Mouse (Mus musculus) limb, embryonic 15.5 days (tissue): ENCODE results near the gene Slc16a10. TPM values are rescaled to one million over a fixed set of nuclear protein-coding genes. Genes with fewer than 3 reads are reported as not detected.

ENCODE experiments used
- ATAC-seq: fragments of 200-750 bp; cut with Nextera tagmentation; 2 replicates; pipeline ENCODE4 v1.8.0; 2017; ENCODE audit warnings: low read depth, moderate TSS enrichment; ENCODE audit not compliant: insufficient number of reproducible peaks, low FRiP score, low TSS enrichment
- H3K27ac ChIP-seq: fragments of 300-500 bp; sonication (generic); 2 replicates; pipeline ENCODE4 v1.5.1; 2015; ENCODE audit warnings: moderate library complexity, mild to moderate bottlenecking, inconsistent platforms
- H3K27me3 ChIP-seq: fragments of 300-500 bp; sonication (generic); 2 replicates; pipeline ENCODE4 v1.6.1; 2015; ENCODE audit warnings: inconsistent platforms
- H3K36me3 ChIP-seq: fragments of 300-500 bp; sonication (generic); 2 replicates; pipeline ENCODE4 v1.6.1; 2015; ENCODE audit warnings: inconsistent platforms
- H3K4me1 ChIP-seq: fragments of 300-500 bp; sonication (generic); 2 replicates; pipeline ENCODE4 v1.6.1; 2015; ENCODE audit warnings: inconsistent platforms
- H3K4me2 ChIP-seq: fragments of 300-500 bp; sonication (generic); 2 replicates; pipeline ENCODE4 v1.6.1; 2015; ENCODE audit warnings: mild to moderate bottlenecking, inconsistent platforms
- H3K4me3 ChIP-seq: fragments of 300-500 bp; sonication (generic); 2 replicates; pipeline ENCODE4 v1.5.1; 2015; ENCODE audit warnings: mild to moderate bottlenecking, inconsistent platforms
- H3K9ac ChIP-seq: fragments of 300-500 bp; sonication (generic); 2 replicates; pipeline ENCODE4 v1.6.1; 2015; ENCODE audit warnings: inconsistent platforms
- H3K9me3 ChIP-seq: fragments of 300-500 bp; sonication (generic); 2 replicates; pipeline ENCODE4 v1.6.1; 2016; ENCODE audit warnings: inconsistent platforms
- WGBS: fragments of 180-500 bp; shearing (Covaris S2); methylation state at CpG from one replicate; pipeline ENCODE4 v1.1.7; 2015; 5-methylcytosine and 5-hydroxymethylcytosine counted together
- polyA plus RNA-seq: library from polyadenylated mRNA; unstranded; fragments of >200 nt; fragmentation: Nextera tagmentation; extraction: Ambion mirVana; gene quantifications from 2 replicates; pipeline ENCODE4 v1.2.1, GENCODE M21; 2015

Gene Slc16a10
- polyA plus RNA-seq, 1 experiment from 2014 or later: 7.3 TPM

DNA sequence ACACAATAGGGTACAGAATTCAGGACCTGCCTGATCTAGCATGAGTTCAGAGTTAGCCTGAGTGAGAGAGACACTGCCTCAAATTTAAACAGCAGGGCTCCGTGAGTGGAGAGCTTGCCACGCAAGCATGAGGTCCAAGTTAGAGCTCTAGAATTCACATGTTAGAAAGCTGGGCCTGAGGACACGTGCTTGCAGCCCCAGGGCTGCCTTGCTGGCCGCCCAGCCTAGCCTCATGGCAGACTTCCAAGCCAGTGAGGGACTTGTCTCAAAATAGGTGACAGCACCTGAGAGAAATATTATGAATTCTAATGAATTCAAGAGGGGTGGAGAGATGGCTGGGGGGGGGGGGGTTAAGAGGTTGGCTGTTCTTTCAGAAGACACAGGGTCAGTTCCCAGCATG is 134.1 kb downstream of the Slc16a10 start:
- Histone ChIP-seq H3K9ac (no peak overlapping the region), H3K36me3 (no peaks in the 10 kb centered on the region), H3K27me3 (no peaks in the 10 kb centered on the region), H3K4me1 (peaks cover 10% of the 10 kb centered on the region; the same call in 1 of the 2 replicates), H3K9me3 (no peaks in the 10 kb centered on the region), H3K4me3 (no peak overlapping the region), H3K27ac (no peak overlapping the region), H3K4me2 (no peak overlapping the region)
- WGBS: 76% methylated on average over 4 of the region's 4 CpGs
- no peak for ATAC-seq

DNA sequence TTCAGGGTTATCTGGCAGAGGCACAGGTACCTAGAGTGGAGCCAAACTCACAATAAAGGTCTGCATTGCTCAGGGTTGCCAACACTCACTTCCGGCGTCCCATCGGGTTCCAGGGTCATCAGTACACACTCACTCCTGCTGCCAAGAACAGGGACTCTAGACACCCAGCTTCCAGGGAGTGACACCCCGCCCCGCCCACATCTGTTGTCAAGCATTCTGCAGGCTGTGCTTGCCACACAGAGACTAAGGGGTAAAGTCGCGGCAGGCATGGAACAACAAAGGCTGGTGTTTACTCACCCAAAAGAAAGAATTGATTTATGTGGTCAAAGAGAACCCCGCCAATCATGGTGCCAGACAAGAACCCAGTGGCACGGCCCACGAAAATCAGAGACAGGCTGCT is 135.1 kb downstream of the Slc16a10 start:
- Histone ChIP-seq H3K27me3 (no peaks in the 10 kb centered on the region), H3K4me1 (peaks cover 10% of the 10 kb centered on the region; the same call in 1 of the 2 replicates), H3K9ac (no peak overlapping the region), H3K27ac (no peak overlapping the region), H3K36me3 (no peaks in the 10 kb centered on the region), H3K4me3 (no peak overlapping the region), H3K4me2 (no peak overlapping the region), H3K9me3 (no peaks in the 10 kb centered on the region)
- 74% methylated on average over 10 of the region's 10 CpGs for WGBS
- ATAC-seq: no peak

- Histone ChIP-seq H3K27ac (no peak overlapping the region), H3K4me2 (no peak overlapping the region), H3K36me3 (no peaks in the 10 kb centered on the region), H3K4me1 (peaks cover 10% of the 10 kb centered on the region; the same call in 1 of the 2 replicates), H3K9me3 (no peaks in the 10 kb centered on the region), H3K4me3 (no peak overlapping the region), H3K9ac (no peak overlapping the region), H3K27me3 (no peaks in the 10 kb centered on the region)
- 89% methylated on average over 2 of the region's 2 CpGs for WGBS
- no peak for ATAC-seq
Observed at GRCm38 (mm10) chr10:40000746-40001145, 141.3 kb downstream of the Slc16a10 start.

GRCm38 (mm10) chr10:39991155-39991554 is 150.9 kb downstream of the Slc16a10 start:
- H3K27ac ChIP-seq: no peak overlapping the region
- H3K4me2 ChIP-seq: no peak overlapping the region
- no peaks in the 10 kb centered on the region for H3K27me3 ChIP-seq
- no peaks in the 10 kb centered on the region for H3K4me1 ChIP-seq
- no peak overlapping the region for H3K4me3 ChIP-seq
- no peaks in the 10 kb centered on the region for H3K36me3 ChIP-seq
- no peak for ATAC-seq
- 70% methylated on average over 4 of the region's 4 CpGs for WGBS
- no peak overlapping the region for H3K9ac ChIP-seq
- no peaks in the 10 kb centered on the region for H3K9me3 ChIP-seq

GRCm38 (mm10) chr10:39986466-39986865 is 155.6 kb downstream of the Slc16a10 start, which contains the start of gene Mfsd4b5:
TSS of gene Mfsd4b5 (minus strand) at chr10:39986646.
- Histone ChIP-seq H3K36me3 (no peaks in the 10 kb centered on the region), H3K4me1 (no peaks in the 10 kb centered on the region), H3K27ac (no peak within 1 kb of the TSS), H3K9me3 (no peaks in the 10 kb centered on the region), H3K9ac (no peak within 1 kb of the TSS), H3K27me3 (no peaks in the 10 kb centered on the region), H3K4me3 (no peak within 1 kb of the TSS), H3K4me2 (no peak within 1 kb of the TSS)
- ATAC-seq: no peak
- 90% methylated on average over 12 of the region's 12 CpGs for WGBS

Other genes with a start within 250 kb of the Slc16a10 start
- gene Mfsd4b4, start 243.0 kb downstream of the Slc16a10 start, polyA plus RNA-seq: 4.1 and 4.6 TPM in 2 replicates
- gene Mfsd4b2, start 215.3 kb downstream of the Slc16a10 start, polyA plus RNA-seq: not detected in 2 replicates
- 0.70 and 0.89 TPM in 2 replicates for gene Mfsd4b3, start 182.1 kb downstream of the Slc16a10 start, polyA plus RNA-seq
- 0.09 and 0.10 TPM in 2 replicates for gene Mfsd4b5, start 155.6 kb downstream of the Slc16a10 start, polyA plus RNA-seq
- gene Mfsd4b1, start 117.0 kb downstream of the Slc16a10 start, polyA plus RNA-seq: 0.32 and 0.67 TPM in 2 replicates
- 50.8 and 51.5 TPM in 2 replicates for gene Rpf2, start 104.8 kb upstream of the Slc16a10 start, polyA plus RNA-seq
- gene Gtf3c6, start 115.8 kb upstream of the Slc16a10 start, polyA plus RNA-seq: 79.9 and 85.3 TPM in 2 replicates
- 45.8 and 46.0 TPM in 2 replicates for gene Amd1, start 159.9 kb upstream of the Slc16a10 start, polyA plus RNA-seq
- gene Cdk19, start 197.3 kb upstream of the Slc16a10 start, polyA plus RNA-seq: 8.1 and 10.2 TPM in 2 replicates